Mouse (Mus musculus) thymus, adult 2 months (tissue): Measurements from ENCODE around the gene Tubb3.

Experiments
- CTCF ChIP-seq: fragments of 200-500 bp; IDR thresholded peaks from 2 replicates; pipeline ENCODE4 v1.5.1; 2012; ENCODE audit warnings: mild to moderate bottlenecking, control low read depth, low read length, moderate library complexity, borderline replicate concordance; ENCODE audit not compliant: control insufficient read depth, poor library complexity, insufficient read depth; ENCODE audit errors: extremely low read depth
- POLR2A ChIP-seq: fragments of 200-500 bp; IDR thresholded peaks from 2 replicates; pipeline ENCODE4 v1.6.1; 2012; ENCODE audit warnings: mild to moderate bottlenecking, low read length, control low read depth, moderate library complexity; ENCODE audit not compliant: control insufficient read depth, poor library complexity, insufficient read depth; ENCODE audit errors: extremely low read depth

- TF ChIP-seq CTCF: no peak
- TF ChIP-seq POLR2A: no peak
These were observed 26.2 kb upstream of the Tubb3 start for GRCm38 (mm10) chr8:123384883-123385540.
